Mouse (Mus musculus): ENCODE data around the gene Gnb3. TPM values are rescaled to one million over a fixed set of nuclear protein-coding genes. Genes with fewer than 3 reads are reported as not detected.

Gene Gnb3
- 0.22 TPM in 1 of 2 replicates, not detected in the other for polyA plus RNA-seq (2012)

GRCm38 (mm10) chr6:124840241-124841167 is at the start of gene Gnb3:
Gene Gnb3 (minus strand): TSS chr6:124840275.

GRCm38 (mm10) chr6:124887986-124888385 is 47.9 kb upstream of the Gnb3 start, which contains the start of gene Cd4:
Gene Cd4 (minus strand): TSS chr6:124888221.

DNA sequence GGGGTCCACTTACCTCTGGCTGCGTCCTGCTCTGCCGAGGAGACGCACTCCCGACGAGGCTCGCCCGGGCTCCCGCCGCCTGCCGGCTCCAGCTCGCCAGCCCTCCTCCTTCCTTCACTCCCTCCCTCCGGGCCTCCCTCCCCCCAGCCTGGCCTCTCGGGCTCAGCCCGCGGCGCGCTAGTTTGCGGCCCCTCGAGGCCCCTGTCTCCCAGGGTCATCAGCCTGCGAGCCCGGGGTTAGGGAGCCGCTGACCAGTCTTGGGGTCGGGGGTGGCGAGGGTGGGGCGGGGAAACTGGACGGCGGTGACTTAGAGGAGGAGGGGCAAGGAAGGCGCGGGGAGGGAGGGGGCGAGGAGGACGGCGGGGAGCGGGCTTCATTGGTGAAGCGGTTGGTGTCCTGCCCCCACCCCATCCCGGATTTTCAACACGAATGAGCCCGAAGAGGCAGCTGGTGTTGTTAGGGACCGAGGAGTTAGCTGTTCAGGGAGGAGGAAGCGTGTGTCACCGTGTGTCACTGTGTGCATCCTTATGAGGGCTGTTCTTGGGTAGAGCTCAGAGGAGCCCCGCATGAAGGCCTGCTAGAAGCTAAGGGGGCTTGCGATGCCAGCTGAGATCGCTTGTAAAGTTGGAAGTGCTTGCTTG is 23.7 kb upstream of the Gnb3 start, which contains the start of gene Gpr162:
Gene Gpr162, minus strand, starts transcription at position 326 of the 641 bp plus-strand sequence.

DNA sequence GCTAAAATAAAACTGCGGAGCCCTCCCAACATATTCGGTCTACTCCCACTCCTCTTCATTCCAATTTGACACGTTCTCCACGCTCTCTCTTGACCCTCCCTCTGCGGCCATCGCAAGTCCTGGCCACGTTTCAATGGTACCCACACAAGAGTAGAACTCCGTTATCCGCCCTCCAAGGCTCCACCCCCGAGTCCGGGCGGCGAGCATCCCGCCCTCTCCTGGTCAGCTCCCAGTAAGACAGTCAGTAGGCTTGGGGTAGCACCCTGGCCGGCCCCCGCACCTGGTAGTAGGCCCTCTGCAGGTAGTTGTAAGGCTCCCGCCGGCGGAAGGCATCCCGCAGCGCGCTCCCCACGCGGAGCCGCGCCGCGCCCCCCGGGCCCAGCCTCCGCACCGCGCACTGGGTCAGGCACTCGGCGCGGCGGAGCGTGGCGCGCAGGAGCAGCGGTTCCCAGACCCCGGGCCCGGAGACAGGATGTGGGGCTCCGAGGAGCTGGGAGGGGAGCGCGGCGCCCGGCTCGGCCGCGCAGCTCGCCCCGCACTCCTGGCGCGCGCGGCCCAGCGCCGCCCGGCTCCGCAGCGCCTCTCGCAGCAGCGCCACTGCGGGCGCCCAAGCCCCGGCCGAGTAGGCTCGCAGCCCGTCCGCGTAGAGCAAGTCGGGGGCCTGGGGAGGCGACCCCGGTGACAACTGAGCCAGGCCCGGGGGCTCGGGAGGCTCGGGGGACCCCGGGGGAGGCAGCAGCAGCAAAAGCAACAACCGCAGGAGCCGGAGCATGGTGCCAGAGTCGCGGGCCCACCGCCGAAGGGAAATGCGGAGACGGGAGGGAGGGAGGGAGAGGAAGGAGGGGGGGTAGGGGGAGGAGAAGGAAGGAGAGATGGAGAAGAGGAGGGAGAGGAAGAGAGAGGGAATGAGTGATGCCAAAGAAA is 17.1 kb upstream of the Gnb3 start, which contains the start of gene P3h3:
Gene P3h3, minus strand, starts transcription at position 837 of the 924 bp plus-strand sequence.

DNA sequence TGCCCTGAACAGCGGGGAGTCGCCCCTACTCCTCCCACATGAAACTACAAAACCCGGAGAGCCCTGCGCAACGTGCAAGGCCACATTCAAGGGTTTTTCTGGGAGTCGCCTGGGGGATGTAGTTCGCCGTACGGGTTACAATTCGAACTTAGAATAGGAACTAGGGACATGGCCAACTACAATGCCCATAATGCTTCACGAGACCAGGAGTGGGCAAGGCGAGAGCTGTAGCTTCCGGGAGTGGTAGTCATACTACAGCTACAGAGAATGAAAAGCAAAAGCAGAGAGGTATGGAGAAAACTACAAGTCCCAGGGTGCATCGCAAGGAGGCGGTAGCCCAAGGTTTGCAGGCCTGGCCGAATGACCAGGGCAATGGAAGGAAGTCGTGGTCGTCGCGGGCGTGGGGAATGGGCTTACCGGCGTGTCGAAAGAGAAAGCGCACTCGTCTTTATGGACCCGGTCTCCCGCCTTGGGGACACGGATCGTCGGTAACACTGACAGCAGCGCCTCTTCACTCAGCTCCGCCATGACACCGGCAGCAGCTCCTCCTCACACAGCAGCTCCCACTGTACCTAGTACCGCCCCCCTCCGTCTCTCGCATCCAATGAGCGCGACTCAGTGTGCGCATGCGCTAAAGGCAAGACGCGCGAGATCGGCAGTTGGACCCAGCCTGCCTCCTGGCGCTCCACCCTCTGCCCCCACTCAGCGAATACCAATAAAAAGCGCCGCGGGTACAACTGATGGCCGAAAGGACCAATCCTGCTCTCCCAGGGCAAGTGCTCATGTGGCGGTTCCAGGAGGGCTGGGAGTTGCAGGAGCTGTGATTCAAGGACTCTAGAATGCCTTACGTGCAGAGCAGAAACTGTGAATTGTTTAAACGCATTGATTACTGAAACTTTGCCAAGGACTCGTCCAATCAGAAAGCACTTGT is 10.9 kb downstream of the Gnb3 start, which contains the start of the genes Usp5 and Cdca3:
Gene Usp5, minus strand, starts transcription at position 617 of the 931 bp plus-strand sequence.
Gene Cdca3, plus strand, starts transcription at position 680 of the 931 bp plus-strand sequence.

DNA sequence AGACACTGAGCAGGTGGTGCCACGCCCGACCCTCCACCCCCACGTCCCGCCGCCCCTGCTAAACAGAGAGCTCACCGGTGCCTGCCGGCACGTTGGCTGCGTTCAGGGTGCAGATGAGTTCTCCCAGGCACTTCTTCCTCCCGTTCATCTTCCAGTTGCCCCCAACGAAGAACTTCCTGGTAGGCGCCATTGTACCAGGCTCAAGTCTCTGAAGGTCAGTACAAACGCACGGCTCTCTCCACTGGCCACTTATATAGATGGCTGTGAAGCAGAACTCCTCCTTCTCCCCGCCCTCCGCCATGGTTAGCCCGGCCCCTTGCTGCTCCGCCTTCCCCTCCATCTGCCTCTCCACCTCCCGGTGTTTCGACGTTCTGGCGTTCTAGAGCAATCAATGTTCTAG is 26.1 kb downstream of the Gnb3 start, which contains the start of gene Tpi1:
Gene Tpi1, minus strand, starts transcription at position 364 of the 400 bp plus-strand sequence.

GRCm38 (mm10) chr6:124808358-124809012 is 31.6 kb downstream of the Gnb3 start, which contains the start of gene Spsb2:
Gene Spsb2 (plus strand): TSS chr6:124808661.

Other genes starting within 250 kb of the Gnb3 start
- not detected in 2 replicates for gene C1s2, start 204.2 kb downstream of the Gnb3 start, polyA plus RNA-seq (2012)
- gene Lpcat3, start 177.2 kb downstream of the Gnb3 start, polyA plus RNA-seq (2012) = 47.7 and 53.9 TPM in 2 replicates
- gene Emg1, start 128.1 kb downstream of the Gnb3 start, polyA plus RNA-seq (2012) = 294 and 299 TPM in 2 replicates
- 308 and 359 TPM in 2 replicates for gene Phb2, start 127.9 kb downstream of the Gnb3 start, polyA plus RNA-seq (2012)
- 65.9 and 80.8 TPM in 2 replicates for gene Ptpn6, start 101.6 kb downstream of the Gnb3 start, polyA plus RNA-seq (2012)
- 50.4 and 53.2 TPM in 2 replicates for gene Grcc10, start 98.9 kb downstream of the Gnb3 start, polyA plus RNA-seq (2012)
- not detected in 2 replicates for gene Gm45234, start 84.3 kb downstream of the Gnb3 start, polyA plus RNA-seq (2012)
- 111 and 137 TPM in 2 replicates for gene Atn1, start 83.8 kb downstream of the Gnb3 start, polyA plus RNA-seq (2012)
- 0.37 and 0.90 TPM in 2 replicates for gene Eno2, start 70.6 kb downstream of the Gnb3 start, polyA plus RNA-seq (2012)
- 0.37 and 0.47 TPM in 2 replicates for gene Lrrc23, start 60.5 kb downstream of the Gnb3 start, polyA plus RNA-seq (2012)
- gene Spsb2, start 31.6 kb downstream of the Gnb3 start, polyA plus RNA-seq (2012) = 10.0 and 16.9 TPM in 2 replicates
- gene Tpi1, start 26.0 kb downstream of the Gnb3 start, polyA plus RNA-seq (2012) = 195 and 233 TPM in 2 replicates
- gene Usp5, start 10.8 kb downstream of the Gnb3 start, polyA plus RNA-seq (2012) = 83.8 and 84.6 TPM in 2 replicates
- 43.2 and 59.7 TPM in 2 replicates for gene Cdca3, start 10.7 kb downstream of the Gnb3 start, polyA plus RNA-seq (2012)
- gene P3h3, start 17.5 kb upstream of the Gnb3 start, polyA plus RNA-seq (2012) = 8.2 and 16.7 TPM in 2 replicates
- gene Gpr162, start 23.7 kb upstream of the Gnb3 start, polyA plus RNA-seq (2012) = 0.09 and 0.18 TPM in 2 replicates
- gene Cd4, start 47.9 kb upstream of the Gnb3 start, polyA plus RNA-seq (2012) = 0.43 and 0.93 TPM in 2 replicates
- gene Lag3, start 71.4 kb upstream of the Gnb3 start, polyA plus RNA-seq (2012) = 5.7 and 9.5 TPM in 2 replicates
- 278 and 322 TPM in 2 replicates for gene Ptms, start 79.8 kb upstream of the Gnb3 start, polyA plus RNA-seq (2012)
- gene Mlf2, start 91.1 kb upstream of the Gnb3 start, polyA plus RNA-seq (2012) = 177 and 232 TPM in 2 replicates
- 50.6 and 53.4 TPM in 2 replicates for gene Cops7a, start 125.3 kb upstream of the Gnb3 start, polyA plus RNA-seq (2012)
- 0.24 and 1.00 TPM in 2 replicates for gene Pianp, start 156.4 kb upstream of the Gnb3 start, polyA plus RNA-seq (2012)
- 74.6 and 80.3 TPM in 2 replicates for gene Zfp384, start 168.9 kb upstream of the Gnb3 start, polyA plus RNA-seq (2012)
- gene Ing4, start 199.5 kb upstream of the Gnb3 start, polyA plus RNA-seq (2012) = 15.9 and 19.1 TPM in 2 replicates
- gene Acrbp, start 209.4 kb upstream of the Gnb3 start, polyA plus RNA-seq (2012) = 12.2 and 12.7 TPM in 2 replicates
- gene Lpar5, start 227.6 kb upstream of the Gnb3 start, polyA plus RNA-seq (2012) = 1.8 and 5.1 TPM in 2 replicates

All from megakaryocyte-erythroid progenitor cell, adult 5 weeks (primary cell).